Mouse (Mus musculus): Measurements from ENCODE around the gene Slit1.

The Slit1 gene

GRCm38 (mm10) chr19:41597170-41597894, 146.1 kb downstream of the Slit1 start:
- WGBS, result 76% methylated on average over 6 of the region's 6 CpGs

- WGBS, result 84% methylated on average over 12 of the region's 12 CpGs
Observed at GRCm38 (mm10) chr19:41591808-41592207, 151.7 kb downstream of the Slit1 start.

GRCm38 (mm10) chr19:41589681-41590080, 153.8 kb downstream of the Slit1 start:
- WGBS, result 95% methylated on average over 8 of the region's 8 CpGs

GRCm38 (mm10) chr19:41589026-41589425, 154.4 kb downstream of the Slit1 start:
- WGBS, result 62% methylated on average over 7 of the region's 7 CpGs

GRCm38 (mm10) chr19:41587431-41588222, 155.8 kb downstream of the Slit1 start:
- WGBS, result 97% methylated on average over 20 of the region's 20 CpGs

- 88% methylated on average over 10 of the region's 10 CpGs for WGBS
Observed at GRCm38 (mm10) chr19:41586752-41587151, 156.7 kb downstream of the Slit1 start.

GRCm38 (mm10) chr19:41582918-41583514, 160.4 kb downstream of the Slit1 start:
- WGBS, result 95% methylated on average over 5 of the region's 5 CpGs

GRCm38 (mm10) chr19:41581706-41582420, 161.6 kb downstream of the Slit1 start, which contains the start of gene Gm340:
Gene Gm340, plus strand, starts transcription at chr19:41582370.
- 94% methylated on average over 23 of the region's 23 CpGs for WGBS

- WGBS, result 54% methylated on average over 4 of the region's 4 CpGs
Observed at GRCm38 (mm10) chr19:41579311-41579920, 164.0 kb downstream of the Slit1 start.

GRCm38 (mm10) chr19:41573700-41574099, 169.8 kb downstream of the Slit1 start:
- WGBS, result 87% methylated on average over 2 of the region's 2 CpGs

GRCm38 (mm10) chr19:41568791-41569190, 174.7 kb downstream of the Slit1 start:
- WGBS, result 63% methylated on average over 2 of the region's 2 CpGs

- 96% methylated on average over 3 of the region's 3 CpGs for WGBS
Observed at GRCm38 (mm10) chr19:41560856-41561255, 182.6 kb downstream of the Slit1 start.

GRCm38 (mm10) chr19:41558891-41559486, 184.5 kb downstream of the Slit1 start:
- WGBS, result 85% methylated on average over 9 of the region's 9 CpGs

GRCm38 (mm10) chr19:41557491-41557890, 186.0 kb downstream of the Slit1 start:
- 69% methylated on average over 4 of the region's 4 CpGs for WGBS

GRCm38 (mm10) chr19:41556981-41557380, 186.5 kb downstream of the Slit1 start:
- 62% methylated on average over 4 of the region's 4 CpGs for WGBS
